Mouse (Mus musculus) liver, embryonic 11.5 days (tissue): ENCODE measurements around the gene Otulinl. TPM values are rescaled to one million over a fixed set of nuclear protein-coding genes. Genes with fewer than 3 reads are reported as not detected.
A peak's percentile ranks its signal among the peaks of the same experiment; 100 is the strongest.

Experiments used
- ATAC-seq: fragments of 200-750 bp; cut with Nextera tagmentation; replicated peaks from 2 replicates; pipeline ENCODE4 v1.8.0; 2017; ENCODE audit warnings: moderate number of reproducible peaks, mild to moderate bottlenecking, moderate TSS enrichment, moderate library complexity; ENCODE audit not compliant: low FRiP score
- DNase-seq: peaks from one replicate; pipeline ENCODE4 v3.0.0-alpha.2; 2017; ENCODE audit warnings: low spot score
- H3K27ac ChIP-seq: fragments of 300-500 bp; sonication (generic); 2 replicates; pipeline ENCODE4 v1.5.1; 2014; ENCODE audit warnings: mild to moderate bottlenecking, low read depth, low read length, control low read depth
- H3K27me3 ChIP-seq: fragments of 300-500 bp; sonication (generic); replicated peaks from 2 replicates; pipeline ENCODE4 v1.6.1; 2014; ENCODE audit warnings: low read length, mixed read lengths; ENCODE audit not compliant: control insufficient read depth, insufficient read depth
- H3K36me3 ChIP-seq: fragments of 300-500 bp; sonication (generic); 2 replicates; pipeline ENCODE4 v1.6.1; 2014; ENCODE audit warnings: mild to moderate bottlenecking, low read length, moderate library complexity, mixed read lengths; ENCODE audit not compliant: control insufficient read depth, insufficient read depth
- H3K4me1 ChIP-seq: fragments of 300-500 bp; sonication (generic); replicated peaks from 2 replicates; pipeline ENCODE4 v1.6.1; 2014; ENCODE audit warnings: low read length, mixed read lengths; ENCODE audit not compliant: control insufficient read depth, insufficient read depth
- H3K4me2 ChIP-seq: fragments of 300-500 bp; sonication (generic); 2 replicates; pipeline ENCODE4 v1.6.1; 2014; ENCODE audit warnings: mild to moderate bottlenecking, control low read depth, moderate library complexity
- H3K4me3 ChIP-seq: fragments of 300-500 bp; sonication (generic); 2 replicates; pipeline ENCODE4 v1.5.1; 2014; ENCODE audit warnings: low read depth, low read length, control low read depth
- H3K9ac ChIP-seq: fragments of 300-500 bp; sonication (generic); 2 replicates; pipeline ENCODE4 v1.6.1; 2014; ENCODE audit warnings: low read depth, low read length, control low read depth
- H3K9me3 ChIP-seq: fragments of 300-500 bp; sonication (generic); 2 replicates; pipeline ENCODE4 v1.6.1; 2016; ENCODE audit warnings: low read length, inconsistent platforms, mixed read lengths; ENCODE audit not compliant: control insufficient read depth
- WGBS: fragments of 180-500 bp; shearing (Covaris S2); extraction: QIAGEN DNeasy Blood & Tissue Kit; methylation state at CpG from one replicate; pipeline ENCODE4 v1.1.7; 2014; 5-methylcytosine and 5-hydroxymethylcytosine counted together
- polyA plus RNA-seq: library from polyadenylated mRNA; unstranded; fragments of >200 nt; fragmentation: Nextera tagmentation; extraction: Ambion mirVana; gene quantifications from 2 replicates; pipeline ENCODE4 v1.2.1, GENCODE M21; 2014

Gene Otulinl
- polyA plus RNA-seq, 1 experiment from 2014 or later = 14.7 TPM

GRCm38 (mm10) chr15:27668001-27668461, 13.3 kb downstream of the Otulinl start:
- ATAC-seq (no peak), DNase-seq (no peak)
- Histone ChIP-seq H3K4me1 (peaks cover 17% of the 10 kb centered on the region), H3K9me3 (no peaks in the 10 kb centered on the region), H3K4me2 (no peak overlapping the region), H3K27ac (no peak overlapping the region; the same call in 1 of the 2 replicates), H3K36me3 (no peaks in the 10 kb centered on the region), H3K27me3 (no peaks in the 10 kb centered on the region), H3K4me3 (no peak overlapping the region), H3K9ac (no peak overlapping the region)
- WGBS = 69% methylated on average over 9 of the region's 9 CpGs

- H3K9me3 ChIP-seq = no peaks in the 10 kb centered on the region
- DNase-seq (no peak), ATAC-seq (peak; percentile 82)
- 29% methylated on average over 9 of the region's 9 CpGs for WGBS
- peaks cover 17% of the 10 kb centered on the region for H3K4me1 ChIP-seq
- no peak overlapping the region for H3K4me2 ChIP-seq
- H3K4me3 ChIP-seq = no peak overlapping the region
- H3K27me3 ChIP-seq = no peaks in the 10 kb centered on the region
- no peak overlapping the region for H3K27ac ChIP-seq
- no peak overlapping the region for H3K9ac ChIP-seq
- H3K36me3 ChIP-seq = no peaks in the 10 kb centered on the region
Observed at GRCm38 (mm10) chr15:27666911-27667539, 14.4 kb downstream of the Otulinl start.

GRCm38 (mm10) chr15:27665392-27665911, 15.9 kb downstream of the Otulinl start:
- no peak overlapping the region for H3K9ac ChIP-seq
- no peak overlapping the region for H3K4me3 ChIP-seq
- H3K27ac ChIP-seq = no peak overlapping the region
- no peak overlapping the region for H3K4me2 ChIP-seq
- H3K27me3 ChIP-seq = no peaks in the 10 kb centered on the region
- WGBS = 73% methylated on average over 21 of the region's 21 CpGs
- H3K9me3 ChIP-seq = no peaks in the 10 kb centered on the region
- DNase-seq (no peak), ATAC-seq (no peak)
- no peaks in the 10 kb centered on the region for H3K36me3 ChIP-seq
- H3K4me1 ChIP-seq = peaks cover 10% of the 10 kb centered on the region

GRCm38 (mm10) chr15:27664126-27664525, 17.3 kb downstream of the Otulinl start:
- Histone ChIP-seq H3K27me3 (no peaks in the 10 kb centered on the region), H3K4me3 (no peak overlapping the region), H3K27ac (no peak overlapping the region), H3K36me3 (no peaks in the 10 kb centered on the region), H3K4me1 (peaks cover 10% of the 10 kb centered on the region), H3K4me2 (no peak overlapping the region), H3K9me3 (no peaks in the 10 kb centered on the region), H3K9ac (no peak overlapping the region)
- WGBS = 75% methylated on average over 9 of the region's 9 CpGs
- ATAC-seq = no peak
- DNase-seq = no peak

GRCm38 (mm10) chr15:27662699-27663098, 18.7 kb downstream of the Otulinl start:
- DNase-seq (no peak), ATAC-seq (no peak)
- Histone ChIP-seq H3K9ac (no peak overlapping the region), H3K4me2 (no peak overlapping the region), H3K27ac (no peak overlapping the region), H3K36me3 (no peaks in the 10 kb centered on the region), H3K27me3 (no peaks in the 10 kb centered on the region), H3K4me1 (peaks cover 3% of the 10 kb centered on the region), H3K4me3 (no peak overlapping the region), H3K9me3 (no peaks in the 10 kb centered on the region; the same call in 1 of the 2 replicates)
- 44% methylated on average over 1 of the region's 1 CpGs for WGBS

GRCm38 (mm10) chr15:27661696-27662095, 19.7 kb downstream of the Otulinl start:
- H3K4me3 ChIP-seq = no peak overlapping the region
- H3K27ac ChIP-seq = no peak overlapping the region
- H3K4me2 ChIP-seq = no peak overlapping the region
- H3K27me3 ChIP-seq = no peaks in the 10 kb centered on the region
- no peak overlapping the region for H3K9ac ChIP-seq
- no peak for ATAC-seq
- no peaks in the 10 kb centered on the region; the same call in 1 of the 2 replicates for H3K9me3 ChIP-seq
- no peaks in the 10 kb centered on the region; the same call in none of the 2 replicates for H3K4me1 ChIP-seq
- no peak for DNase-seq
- 80% methylated on average over 6 of the region's 6 CpGs for WGBS
- H3K36me3 ChIP-seq = no peaks in the 10 kb centered on the region

GRCm38 (mm10) chr15:27659592-27660244, 21.7 kb downstream of the Otulinl start:
- H3K4me1 ChIP-seq = no peaks in the 10 kb centered on the region
- no peaks in the 10 kb centered on the region; the same call in 1 of the 2 replicates for H3K9me3 ChIP-seq
- no peak overlapping the region for H3K4me2 ChIP-seq
- no peak overlapping the region for H3K9ac ChIP-seq
- peak; percentile 79 for DNase-seq
- no peaks in the 10 kb centered on the region for H3K36me3 ChIP-seq
- ATAC-seq = peak; percentile 62
- no peak overlapping the region for H3K27ac ChIP-seq
- WGBS = 33% methylated on average over 17 of the region's 17 CpGs
- no peak overlapping the region for H3K4me3 ChIP-seq
- H3K27me3 ChIP-seq = no peaks in the 10 kb centered on the region

- WGBS = 75% methylated on average over 5 of the region's 5 CpGs
- H3K36me3 ChIP-seq = no peaks in the 10 kb centered on the region
- H3K27ac ChIP-seq = no peak overlapping the region
- ATAC-seq (no peak), DNase-seq (no peak)
- no peak overlapping the region for H3K4me2 ChIP-seq
- H3K9ac ChIP-seq = no peak overlapping the region
- no peak overlapping the region for H3K4me3 ChIP-seq
- H3K9me3 ChIP-seq = no peaks in the 10 kb centered on the region; the same call in 1 of the 2 replicates
- H3K4me1 ChIP-seq = no peaks in the 10 kb centered on the region
- no peaks in the 10 kb centered on the region for H3K27me3 ChIP-seq
Observed at GRCm38 (mm10) chr15:27659143-27659542, 22.2 kb downstream of the Otulinl start.
